Mouse (Mus musculus) cerebellum, adult 2 months (tissue): ENCODE data around the gene Polr2j.

Experiments
- CTCF ChIP-seq: fragments of 200-500 bp; IDR thresholded peaks from 2 replicates; pipeline ENCODE4 v1.5.1; 2011; ENCODE audit warnings: low read depth, mild to moderate bottlenecking, control low read depth, low read length, moderate library complexity, borderline replicate concordance; ENCODE audit not compliant: insufficient read depth
- POLR2A ChIP-seq: fragments of 200-500 bp; IDR thresholded peaks from 2 replicates; pipeline ENCODE4 v1.6.1; 2011; ENCODE audit warnings: low read length, control low read depth, borderline replicate concordance; ENCODE audit not compliant: insufficient read depth

GRCm38 (mm10) chr5:136076284-136076683, 40.1 kb upstream of the Polr2j start:
- TF ChIP-seq POLR2A, result no peak
- no peak for TF ChIP-seq CTCF
